Mouse (Mus musculus) ovary, postnatal 36 days (tissue): ENCODE results near the gene A430005L14Rik.
A peak's percentile ranks its signal among the peaks of the same experiment; 100 is the strongest.

Source experiments
- DNase-seq: peaks from one replicate; pipeline ENCODE4 v3.0.0; 2022; ENCODE audit warnings: low spot score, mixed read lengths

Gene A430005L14Rik

DNA sequence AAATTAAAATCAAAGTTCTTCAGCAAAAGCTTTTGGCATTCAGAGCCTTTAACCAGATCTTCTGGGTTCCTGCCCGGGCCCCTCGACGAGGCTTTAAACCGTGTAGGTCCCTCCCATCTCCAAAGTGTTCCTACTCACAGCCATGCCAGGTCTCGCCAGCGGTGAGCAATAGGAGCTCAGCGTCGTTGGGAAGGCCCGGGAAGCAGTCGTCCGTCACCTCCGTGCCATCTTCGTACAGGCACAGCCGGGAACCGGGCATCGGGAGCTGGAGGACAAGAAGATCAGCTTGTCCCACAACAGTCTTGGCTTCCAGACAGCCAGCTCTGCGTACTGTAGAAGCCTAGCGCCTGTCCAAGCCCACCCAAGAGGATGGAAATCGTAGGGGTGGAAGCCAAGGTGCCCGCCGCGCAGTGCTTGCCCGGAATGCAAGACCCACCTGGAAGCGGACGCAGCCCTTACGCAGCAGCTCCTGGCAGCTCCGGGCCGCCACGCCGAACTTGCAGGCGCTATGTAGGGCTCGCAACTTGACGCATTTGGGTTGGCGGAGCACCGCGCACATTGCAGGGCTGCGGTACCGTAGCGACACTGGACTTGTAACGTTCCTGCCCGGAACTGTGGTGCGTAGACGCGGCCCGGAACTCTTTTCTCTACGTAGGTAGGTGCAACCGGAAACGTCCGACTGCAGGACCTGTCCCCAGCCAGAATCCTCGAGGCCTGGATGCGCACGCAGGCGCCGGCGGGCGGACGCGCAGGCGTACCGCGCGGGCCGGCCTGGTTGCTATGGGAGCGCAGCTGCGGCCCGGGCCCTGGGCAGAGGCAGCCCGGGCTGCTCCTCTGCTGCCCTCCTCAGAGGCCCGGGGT, 17.6 kb downstream of the A430005L14Rik start, which contains the start of the genes Dffb and Cep104:
TSS of gene Dffb (minus strand) at position 696 of the 861 bp plus-strand sequence.
TSS of gene Cep104 (plus strand) at position 764 of the 861 bp plus-strand sequence.
- DNase-seq: peak; percentile 94

DNA sequence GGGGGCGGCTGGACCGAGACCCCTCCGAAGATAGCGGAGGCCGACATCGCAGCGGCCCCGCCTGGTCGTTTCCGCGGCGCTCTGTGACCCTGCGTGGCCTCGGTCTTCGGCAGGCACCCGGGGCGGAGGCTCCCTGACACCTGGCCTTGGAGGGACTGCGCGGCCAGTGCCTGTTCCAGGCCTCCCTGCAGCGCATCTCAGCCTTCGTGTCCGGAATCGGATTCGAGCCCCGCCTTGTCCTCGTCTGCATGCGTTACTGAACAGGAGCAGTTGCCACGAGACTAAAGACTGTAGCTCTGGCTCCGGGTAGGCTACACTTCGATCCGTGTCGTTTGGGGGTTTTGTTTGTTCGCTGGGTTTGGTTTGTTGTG, 18.2 kb downstream of the A430005L14Rik start:
- DNase-seq: no peak

DNA sequence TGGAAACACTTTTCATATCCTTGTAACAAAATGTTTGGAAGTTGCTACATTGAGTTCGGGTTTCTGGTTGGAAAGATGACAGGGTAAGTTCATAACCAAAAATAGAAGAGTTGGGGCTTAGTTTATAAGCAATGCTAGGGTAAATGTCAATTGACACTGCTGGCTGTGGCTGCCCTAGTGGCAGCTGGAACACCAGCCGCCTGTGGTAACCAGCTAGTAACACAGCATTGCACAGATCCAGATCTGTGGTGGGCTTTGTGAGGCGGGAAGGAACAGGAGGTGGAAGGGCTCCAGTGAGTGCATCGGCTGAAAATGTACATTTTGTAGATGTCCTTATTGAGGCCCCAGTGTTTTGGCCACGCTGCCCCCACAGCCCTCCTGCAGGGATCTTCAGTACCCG, 18.7 kb downstream of the A430005L14Rik start:
- DNase-seq: no peak

DNA sequence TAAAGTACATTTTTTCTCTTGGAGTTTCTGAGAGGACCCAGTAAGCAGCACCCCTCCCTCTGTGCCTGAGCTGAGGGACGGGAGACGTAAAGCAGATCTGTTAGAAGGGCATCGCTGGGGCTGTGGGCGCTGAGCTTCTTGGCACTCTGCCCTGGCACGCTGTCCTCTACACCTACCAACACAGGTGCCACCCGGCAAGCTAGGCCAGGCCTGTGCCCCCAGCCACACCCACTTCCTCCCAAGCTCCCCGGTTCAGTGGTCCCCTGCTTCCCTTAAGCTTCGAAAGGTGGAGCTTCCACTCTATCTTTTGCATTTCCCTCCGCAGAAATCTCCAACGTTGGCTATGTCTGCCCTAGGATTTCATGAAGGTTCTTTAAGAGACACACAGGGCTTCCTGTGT, 22.2 kb downstream of the A430005L14Rik start:
- DNase-seq: no peak

DNA sequence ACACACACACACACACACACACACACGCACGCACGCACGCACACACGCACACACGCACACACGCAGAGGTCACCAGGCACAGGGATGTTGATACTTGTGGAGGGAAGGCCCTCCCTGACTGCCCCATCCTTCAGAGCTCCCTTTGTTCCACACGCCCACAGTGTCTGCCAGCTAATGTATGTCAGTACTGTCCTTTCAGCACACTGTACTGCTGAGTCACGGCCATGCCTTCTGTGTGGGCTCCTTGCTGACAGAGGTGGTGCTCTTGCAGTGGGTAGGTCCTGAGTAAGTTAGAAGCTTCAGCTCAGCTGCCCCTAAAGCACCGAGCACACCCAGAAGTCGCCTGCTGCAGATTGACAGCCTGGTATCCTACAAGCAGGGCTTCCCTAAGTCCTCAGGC, 23.4 kb downstream of the A430005L14Rik start:
- no peak for DNase-seq

DNA sequence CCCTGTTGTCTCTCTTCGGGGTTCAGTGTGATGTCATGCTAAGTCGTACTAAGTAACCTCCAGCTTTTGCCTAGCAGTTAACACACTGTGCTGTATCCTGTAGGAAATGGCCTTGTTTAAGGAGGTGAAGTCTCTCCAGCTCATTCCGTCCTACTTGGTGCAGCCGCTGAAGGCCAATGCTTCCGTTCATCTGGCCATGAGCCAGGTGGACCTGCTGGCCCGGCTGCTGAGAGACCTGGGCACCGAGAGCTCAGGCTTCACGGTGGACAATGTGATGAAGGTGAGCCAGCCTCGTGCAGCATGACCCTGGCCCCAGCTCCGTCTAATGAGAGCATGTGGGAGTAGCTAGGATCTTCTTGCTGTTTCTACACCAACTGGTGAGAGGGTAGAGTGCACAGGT, 35.7 kb downstream of the A430005L14Rik start:
- no peak for DNase-seq

DNA sequence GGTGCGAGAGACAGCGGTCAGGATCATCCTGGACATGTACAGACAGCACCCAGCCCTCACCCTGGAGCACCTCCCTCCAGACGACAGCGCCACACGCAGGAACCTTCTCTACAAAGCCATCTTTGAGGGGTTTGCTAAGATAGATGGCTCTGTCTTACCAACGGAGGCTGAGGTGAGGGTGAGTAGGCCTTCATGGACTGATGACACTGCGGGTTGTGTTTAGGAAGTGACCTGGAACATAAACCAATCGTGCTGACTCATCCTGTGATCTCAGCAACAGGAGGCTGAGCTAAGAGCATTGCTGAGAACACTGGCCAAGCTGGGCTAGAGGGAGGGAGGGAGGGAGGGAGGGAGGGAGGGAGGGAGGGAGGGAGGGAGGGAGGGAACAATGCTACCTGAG, 36.5 kb downstream of the A430005L14Rik start:
- no peak for DNase-seq

DNA sequence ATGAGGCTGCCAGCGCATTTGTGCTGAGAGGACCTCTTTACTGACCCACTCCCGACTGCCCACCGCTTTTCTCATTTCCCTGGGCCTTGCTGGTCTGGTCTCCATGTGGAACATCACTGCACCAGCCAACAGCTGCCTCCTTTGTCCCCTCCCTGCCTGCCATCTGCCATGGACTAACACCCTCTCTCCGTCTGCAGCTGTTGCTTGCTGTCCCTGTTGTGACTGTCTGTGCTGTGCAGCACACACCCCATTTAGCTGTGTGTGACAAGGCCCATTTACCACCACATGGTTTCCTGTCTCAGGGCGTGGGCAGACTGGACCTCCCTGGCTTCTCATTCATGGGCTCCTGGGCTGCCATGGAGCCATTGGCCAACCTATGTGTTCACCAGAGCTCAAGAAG, 48.5 kb downstream of the A430005L14Rik start:
- no peak for DNase-seq

DNA sequence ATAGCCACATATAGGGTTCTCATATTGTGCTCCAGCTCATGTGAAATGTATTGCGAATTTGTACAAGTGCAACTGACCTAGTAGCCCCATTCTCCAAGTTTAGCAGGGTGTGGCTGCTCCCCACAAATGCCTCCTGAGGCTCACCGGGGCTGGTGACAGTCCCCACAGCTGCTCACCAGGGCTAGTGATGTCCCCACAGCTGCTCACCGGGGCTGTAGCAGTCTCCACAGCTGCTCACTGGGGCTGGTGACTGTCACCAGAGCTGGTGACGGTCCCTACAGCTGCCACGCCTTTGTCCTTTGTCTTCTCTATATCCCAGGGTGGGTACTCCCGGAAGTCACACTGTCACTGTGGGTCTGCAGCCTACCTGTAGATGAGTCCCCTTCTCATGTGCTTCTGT, 49.2 kb downstream of the A430005L14Rik start:
- DNase-seq: no peak

DNA sequence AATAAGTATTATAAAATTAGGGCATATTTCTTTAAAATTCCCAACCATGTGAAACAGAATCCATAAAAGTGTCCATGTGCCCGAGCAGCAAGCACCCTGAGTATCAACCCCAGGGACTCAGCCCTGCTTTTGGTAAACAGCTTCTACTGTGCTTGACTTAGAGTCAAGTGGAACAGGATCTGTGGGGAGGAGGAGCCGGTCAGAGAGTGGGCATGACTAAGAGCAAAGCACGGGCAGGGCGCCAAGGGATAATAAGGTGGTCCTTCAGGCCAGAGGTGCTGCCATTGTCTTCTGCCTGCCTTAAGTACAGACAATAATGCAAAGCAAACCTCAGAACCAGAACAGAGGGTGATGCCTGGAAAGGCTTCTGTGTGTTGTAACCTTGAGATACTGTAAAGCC, 50.7 kb downstream of the A430005L14Rik start:
- no peak for DNase-seq

DNA sequence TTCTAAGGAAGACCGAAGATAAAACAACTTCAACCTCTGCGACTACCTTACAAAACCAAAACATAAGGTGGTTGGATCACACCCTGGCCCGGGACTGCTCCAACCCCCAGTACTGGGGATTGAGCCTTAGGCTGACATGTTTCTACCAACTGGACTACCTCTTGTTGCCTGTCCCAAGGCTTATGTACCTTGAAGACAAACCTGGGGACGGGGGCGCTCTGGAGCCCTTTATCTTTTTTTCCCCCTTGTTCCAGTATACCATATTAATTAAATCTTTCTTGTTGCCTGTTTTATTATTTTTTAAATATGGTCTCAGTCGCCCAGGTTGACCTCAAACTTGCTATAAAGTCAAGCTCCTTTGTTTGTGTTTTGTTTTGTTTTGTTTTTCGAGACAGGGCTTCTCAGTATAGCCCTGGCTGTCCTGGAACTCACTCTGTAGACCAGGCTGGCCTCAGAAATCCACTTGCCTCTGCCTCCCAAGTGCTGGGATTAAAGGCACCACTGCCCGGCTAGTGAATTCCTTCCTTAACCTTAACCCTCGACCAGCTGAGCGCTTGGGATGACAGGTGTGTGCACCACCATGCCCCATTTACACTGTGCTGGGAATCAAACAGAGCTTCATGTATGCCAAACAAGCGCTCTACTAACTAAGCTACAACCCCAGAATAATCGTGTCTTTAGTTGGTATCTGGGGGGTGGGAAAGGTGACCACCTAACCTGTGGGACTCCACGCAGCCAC, 54.0 kb downstream of the A430005L14Rik start:
- DNase-seq: no peak
